Comparison of ENCODE assay signal across 8 mouse cellular contexts in the genomic region with DNA sequence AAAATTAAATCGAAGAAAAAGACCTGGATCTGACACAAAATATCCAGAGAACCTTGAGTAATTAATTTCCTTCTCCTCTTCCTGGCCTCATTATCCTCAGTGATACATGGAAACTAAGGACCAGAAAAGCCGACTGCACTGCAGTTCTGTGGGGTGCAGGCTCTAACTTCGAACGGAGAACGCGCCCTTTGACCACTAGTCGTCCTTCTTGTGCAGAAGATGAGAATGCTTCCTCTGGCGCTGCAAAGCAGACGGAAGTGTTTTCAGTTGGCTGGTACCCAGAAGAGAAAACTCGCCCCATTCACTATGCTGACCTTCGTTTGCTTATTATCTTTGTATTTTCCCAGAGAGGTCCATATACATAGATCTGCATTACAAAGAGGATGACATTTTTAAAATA.
A peak's percentile ranks its signal among the peaks of the same experiment; 100 is the strongest.
DNase-seq lines count a peak whose midpoint lies in the region; ATAC-seq and TF ChIP-seq lines count a peak whose summit lies in the region.
"Had no signal": no experiment of that assay in that cellular context is flagged by ENCODE, and none has a peak within 500 bp of the region (broad histone marks: within the 10 kb centered on the region; RNA-seq: fewer than 3 reads in every experiment).

No protein-coding gene starts in this region.

- H3K27me3 ChIP-seq in Patski = no peaks in the 10 kb centered on the region
- H3K27me3 ChIP-seq in midbrain, embryonic 14.5 days (ENCODE audit: control insufficient read depth, insufficient read depth, low read length) = no peaks in the 10 kb centered on the region
- H3K27me3 ChIP-seq: liver, embryonic 15.5 days had no signal

- H3K4me1 ChIP-seq in midbrain, embryonic 14.5 days (ENCODE audit: control insufficient read depth, insufficient read depth, low read length) = no peaks in the 10 kb centered on the region
- H3K4me1 ChIP-seq: liver, embryonic 15.5 days had no signal

- H3K9me3 ChIP-seq in midbrain, embryonic 14.5 days (ENCODE audit: control insufficient read depth, low read length) = no peaks in the 10 kb centered on the region
- H3K9me3 ChIP-seq: liver, embryonic 15.5 days had no signal

- CTCF ChIA-PET in Patski (lab: Charles Lee) = interaction anchor here (0.8 to 2.8 kb wide), 8 partner anchors 10 to 834 kb away, joined by 3 to 8 read pairs (median 3); no protein-coding TSS in a partner anchor

- H3K9ac ChIP-seq in midbrain, embryonic 14.5 days (replicated peaks; ENCODE audit: low read length) = no peak overlapping the region
- H3K9ac ChIP-seq: liver, embryonic 15.5 days had no signal

- WGBS in midbrain, embryonic 14.5 days = 14% methylated on average over 11 of the region's 11 CpGs

- peak; percentile 89 for TF ChIP-seq CTCF in Patski (IDR thresholded peaks at IDR 0.05)
- TF ChIP-seq CTCF in left cerebral cortex, adult 2 months (IDR thresholded peaks at IDR 0.05) = peak; percentile 75

- in situ Hi-C loops in Patski (cut with MboI; ENCODE audit: low pct_unique_long_range_greater_than_20kb) = loop anchor here (5.0 to 25.0 kb wide), 2 partner anchors 371 to 521 kb away; partner anchors contain the start of gene Kitl

- ATAC-seq in Patski = no peak
- peak; percentile 46; the same call in 1 of the 2 replicates for ATAC-seq in midbrain, embryonic 14.5 days (ENCODE audit: low FRiP score, low TSS enrichment)

- no peaks in the 10 kb centered on the region for H3K36me3 ChIP-seq in midbrain, embryonic 14.5 days (ENCODE audit: control insufficient read depth, insufficient read depth, low read length)
- H3K36me3 ChIP-seq: liver, embryonic 15.5 days had no signal

- POLR2A ChIA-PET in Patski (lab: Charles Lee) = no interaction called here

- 0 out of 2 replicates have a peak overlapping the region, but pooled peaks have one; percentile 11 for H3K4me3 ChIP-seq in left cerebral cortex, adult 2 months
- no peak overlapping the region for H3K4me3 ChIP-seq in midbrain, embryonic 14.5 days (replicated peaks; ENCODE audit: low read depth, low read length)
- H3K4me3 ChIP-seq: liver, embryonic 15.5 days had no signal

- H3K27ac ChIP-seq in left cerebral cortex, adult 2 months = no peak overlapping the region
- no peak overlapping the region for H3K27ac ChIP-seq in midbrain, embryonic 14.5 days (replicated peaks; ENCODE audit: low read depth, low read length)
- H3K27ac ChIP-seq: liver, embryonic 15.5 days had no signal

- intact Hi-C loops in left cerebral cortex, adult 2 months (cut with DNase I) = loop anchor here (2.0 to 5.0 kb wide), 5 partner anchors 375 to 833 kb away; no protein-coding TSS in a partner anchor

- DNase-seq in Patski (ENCODE audit: low read depth, low spot score) = no peak
- DNase-seq in cerebellum, postnatal 10 days = peak; percentile 81 to 82
- DNase-seq in frontal cortex, postnatal 25 days (ENCODE audit: low spot score in 2 of 2) = peak; percentile 35 to 41
- DNase-seq in induced T-regulatory cell, adult 2 months (ENCODE audit: low read depth) = peak; percentile 18
- peak; percentile 59 to 60 for DNase-seq in left cerebral cortex, adult 2 months (ENCODE audit: extremely low spot score in 1 of 2, low spot score in 2 of 2)
- peak; percentile 88 for DNase-seq in midbrain, embryonic 14.5 days
- DNase-seq in skeletal muscle tissue, adult 2 months (ENCODE audit: low read depth, low spot score) = peak; percentile 23

- no peak overlapping the region for H3K4me2 ChIP-seq in midbrain, embryonic 14.5 days (ENCODE audit: low read length)
- H3K4me2 ChIP-seq: liver, embryonic 15.5 days had no signal
